Mouse (Mus musculus) layer of hippocampus, adult 2 months (tissue): Measurements from ENCODE around the gene Lhfpl4. TPM values are rescaled to one million over a fixed set of nuclear protein-coding genes. Genes with fewer than 3 reads are reported as not detected.

Experiments used
- DNase-seq, 2 experiments: peaks; one replicate each; pipeline ENCODE4 v3.0.0; 2022; ENCODE audit warnings: low spot score in 2 of 2
- H3K27ac ChIP-seq: fragments of 200-600 bp; 2 replicates; pipeline ENCODE4 v1.8.1; 2022
- H3K4me3 ChIP-seq: fragments of 200-600 bp; 2 replicates; pipeline ENCODE4 v1.8.1; 2022; ENCODE audit warnings: mild to moderate bottlenecking
- CTCF ChIP-seq: fragments of 200-600 bp; conservative IDR thresholded peaks from 2 replicates; pipeline ENCODE4 v1.8.1; 2022; ENCODE audit warnings: antibody characterized with exemption, mild to moderate bottlenecking, moderate library complexity
- total RNA-seq, 2 experiments: library from RNA; stranded (reverse); gene quantifications; 2 replicates each; pipeline ENCODE4 v1.2.3; 2021

The Lhfpl4 gene
- total RNA-seq, 2 experiments from 2014 or later, result 81.3 to 83.0 TPM

- DNase-seq, result no peak
- Histone ChIP-seq H3K27ac (no peak overlapping the region), H3K4me3 (no peak overlapping the region)
- TF ChIP-seq CTCF, result no peak
Measured at GRCm38 (mm10) chr6:113184163-113184562, 11.0 kb downstream of the Lhfpl4 start.

- H3K27ac ChIP-seq, result peak overlapping the region; percentile 87
Measured at GRCm38 (mm10) chr6:113179195-113179733, 15.9 kb downstream of the Lhfpl4 start.

GRCm38 (mm10) chr6:113178286-113179194 is 16.6 kb downstream of the Lhfpl4 start:
- TF ChIP-seq CTCF, result no peak
- peak; percentile 70 to 83 for DNase-seq
- Histone ChIP-seq H3K27ac (peak overlapping the region; percentile 80), H3K4me3 (peak overlapping the region; percentile 10)

More at GRCm38 (mm10) chr6:113179195-113179733, 15.9 kb downstream of the Lhfpl4 start:
- H3K4me3 ChIP-seq, result no peak overlapping the region
- no peak for DNase-seq
- no peak for TF ChIP-seq CTCF

- no peak overlapping the region for H3K27ac ChIP-seq
- no peak for DNase-seq
- TF ChIP-seq CTCF, result no peak
- no peak overlapping the region for H3K4me3 ChIP-seq
Measured at GRCm38 (mm10) chr6:113176613-113177012, 18.6 kb downstream of the Lhfpl4 start.

GRCm38 (mm10) chr6:113175469-113175868 is 19.7 kb downstream of the Lhfpl4 start:
- no peak for DNase-seq
- no peak for TF ChIP-seq CTCF
- H3K27ac ChIP-seq, result no peak overlapping the region
- no peak overlapping the region for H3K4me3 ChIP-seq

GRCm38 (mm10) chr6:113172568-113172967 is 22.6 kb downstream of the Lhfpl4 start:
- Histone ChIP-seq H3K4me3 (no peak overlapping the region), H3K27ac (no peak overlapping the region)
- TF ChIP-seq CTCF, result peak; percentile 88
- peak in 1 of 2 experiments; percentile 63 for DNase-seq

GRCm38 (mm10) chr6:113172011-113172410 is 23.2 kb downstream of the Lhfpl4 start:
- DNase-seq, result no peak
- Histone ChIP-seq H3K4me3 (no peak overlapping the region), H3K27ac (no peak overlapping the region)
- no peak for TF ChIP-seq CTCF

- Histone ChIP-seq H3K4me3 (no peak overlapping the region), H3K27ac (no peak overlapping the region)
- DNase-seq, result no peak
- TF ChIP-seq CTCF, result no peak
Measured at GRCm38 (mm10) chr6:113170651-113171050, 24.5 kb downstream of the Lhfpl4 start.

- H3K27ac ChIP-seq, result no peak overlapping the region
- no peak for TF ChIP-seq CTCF
Measured at GRCm38 (mm10) chr6:113169852-113170251, 25.3 kb downstream of the Lhfpl4 start.

GRCm38 (mm10) chr6:113168316-113168975 is 26.7 kb downstream of the Lhfpl4 start:
- no peak for TF ChIP-seq CTCF
- no peak for DNase-seq
- no peak overlapping the region for H3K27ac ChIP-seq
- no peak overlapping the region for H3K4me3 ChIP-seq

More at GRCm38 (mm10) chr6:113169852-113170251, 25.3 kb downstream of the Lhfpl4 start:
- H3K4me3 ChIP-seq, result no peak overlapping the region
- no peak for DNase-seq

GRCm38 (mm10) chr6:113166661-113167251 is 28.4 kb downstream of the Lhfpl4 start:
- peak; percentile 61 to 72 for DNase-seq
- no peak for TF ChIP-seq CTCF
- H3K4me3 ChIP-seq, result peak overlapping the region; percentile 51
- peak overlapping the region; percentile 90 for H3K27ac ChIP-seq

GRCm38 (mm10) chr6:113163513-113163912 is 31.7 kb downstream of the Lhfpl4 start:
- no peak overlapping the region for H3K27ac ChIP-seq
- H3K4me3 ChIP-seq, result no peak overlapping the region
- TF ChIP-seq CTCF, result no peak
- no peak for DNase-seq

- TF ChIP-seq CTCF, result no peak
- Histone ChIP-seq H3K4me3 (no peak overlapping the region), H3K27ac (no peak overlapping the region)
- DNase-seq, result no peak
Measured at GRCm38 (mm10) chr6:113161982-113162381, 33.2 kb downstream of the Lhfpl4 start.
